Mouse (Mus musculus): Measurements from ENCODE around the gene Dok4. TPM values are rescaled to one million over a fixed set of nuclear protein-coding genes. Genes with fewer than 3 reads are reported as not detected.

Dok4 gene
- total RNA-seq, 2 experiments from 2014 or later = 24.1 to 26.4 TPM

DNA sequence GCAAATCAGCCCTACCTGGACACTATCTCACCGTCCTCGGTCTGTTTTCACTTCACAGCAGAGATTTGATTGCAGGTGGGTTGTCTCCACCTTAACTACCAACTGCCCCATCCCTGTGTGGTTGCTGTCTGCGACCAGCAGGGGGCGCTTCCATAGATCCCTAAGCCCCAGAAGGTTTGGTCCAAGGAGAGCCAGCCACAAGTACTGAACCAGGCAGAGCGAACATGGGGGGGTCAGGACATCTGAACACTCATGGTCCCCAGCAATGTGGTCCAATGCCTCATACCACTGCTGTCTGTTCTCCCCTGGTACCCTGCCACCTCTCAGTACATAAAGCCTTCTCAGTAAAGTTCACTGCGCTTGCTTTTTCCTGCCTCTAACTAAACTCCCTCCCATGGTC is 1.8 kb downstream of the Dok4 start:
- no peak overlapping the region for H3K4me3 ChIP-seq
- peak; percentile 97 for TF ChIP-seq CTCF (conservative IDR thresholded peaks at IDR 0.05)
- DNase-seq (ENCODE audit: low spot score in 2 of 2) = peak in 1 of 2 experiments; percentile 73
- no peak overlapping the region for H3K27ac ChIP-seq

- no peak for DNase-seq (ENCODE audit: low spot score in 2 of 2)
- TF ChIP-seq CTCF (conservative IDR thresholded peaks at IDR 0.05) = no peak
- Histone ChIP-seq H3K4me3 (no peak overlapping the region), H3K27ac (no peak overlapping the region)
Observed at GRCm38 (mm10) chr8:94872576-94872975, 3.6 kb downstream of the Dok4 start.

GRCm38 (mm10) chr8:94872156-94872555 is 4.0 kb downstream of the Dok4 start:
- DNase-seq (ENCODE audit: low spot score in 2 of 2) = no peak
- Histone ChIP-seq H3K4me3 (no peak overlapping the region), H3K27ac (no peak overlapping the region)
- no peak for TF ChIP-seq CTCF (conservative IDR thresholded peaks at IDR 0.05)

DNA sequence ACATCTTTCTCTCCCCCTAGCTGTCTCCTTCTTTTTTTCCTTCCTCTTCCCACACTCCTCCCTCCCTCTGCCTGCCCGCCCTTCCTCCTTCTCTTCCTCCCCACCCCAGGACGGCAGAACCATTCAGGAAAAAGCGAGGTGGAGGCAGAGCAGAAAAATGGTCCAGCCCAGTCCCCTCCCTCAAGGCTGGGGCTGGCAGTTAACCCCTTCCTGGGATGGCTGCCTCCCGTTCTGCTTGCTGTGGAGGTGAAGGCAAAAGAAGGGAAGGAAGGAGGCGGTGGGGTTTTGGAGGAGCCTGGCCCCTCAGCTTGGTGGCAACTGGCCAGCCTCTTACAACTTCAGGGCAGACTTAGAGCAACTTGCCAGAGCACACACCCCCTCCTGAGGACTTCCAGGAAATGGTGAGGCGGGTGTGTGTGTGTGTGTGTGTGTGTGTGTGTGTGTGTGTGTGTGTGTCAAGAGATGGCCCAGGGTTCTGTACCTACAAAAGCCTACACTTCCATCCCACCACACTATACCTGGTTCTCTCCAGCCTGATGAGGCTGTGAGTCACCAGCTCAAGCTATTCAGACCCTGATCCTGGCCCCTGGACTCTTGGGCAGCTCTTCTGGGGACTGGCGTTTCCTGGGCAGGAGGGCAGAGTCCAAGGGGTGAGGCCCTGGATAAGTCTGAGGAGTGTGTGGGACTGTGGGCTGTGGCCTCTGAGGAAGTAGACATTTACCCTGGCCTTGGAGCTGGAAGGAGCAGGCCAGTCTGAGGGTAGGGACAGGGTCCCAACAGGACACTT is 4.8 kb downstream of the Dok4 start:
- TF ChIP-seq CTCF (conservative IDR thresholded peaks at IDR 0.05) = no peak
- Histone ChIP-seq H3K27ac (peak overlapping the region; percentile 93), H3K4me3 (peak overlapping the region; percentile 80)
- peak; percentile 77 to 90 for DNase-seq (ENCODE audit: low spot score in 2 of 2)

DNA sequence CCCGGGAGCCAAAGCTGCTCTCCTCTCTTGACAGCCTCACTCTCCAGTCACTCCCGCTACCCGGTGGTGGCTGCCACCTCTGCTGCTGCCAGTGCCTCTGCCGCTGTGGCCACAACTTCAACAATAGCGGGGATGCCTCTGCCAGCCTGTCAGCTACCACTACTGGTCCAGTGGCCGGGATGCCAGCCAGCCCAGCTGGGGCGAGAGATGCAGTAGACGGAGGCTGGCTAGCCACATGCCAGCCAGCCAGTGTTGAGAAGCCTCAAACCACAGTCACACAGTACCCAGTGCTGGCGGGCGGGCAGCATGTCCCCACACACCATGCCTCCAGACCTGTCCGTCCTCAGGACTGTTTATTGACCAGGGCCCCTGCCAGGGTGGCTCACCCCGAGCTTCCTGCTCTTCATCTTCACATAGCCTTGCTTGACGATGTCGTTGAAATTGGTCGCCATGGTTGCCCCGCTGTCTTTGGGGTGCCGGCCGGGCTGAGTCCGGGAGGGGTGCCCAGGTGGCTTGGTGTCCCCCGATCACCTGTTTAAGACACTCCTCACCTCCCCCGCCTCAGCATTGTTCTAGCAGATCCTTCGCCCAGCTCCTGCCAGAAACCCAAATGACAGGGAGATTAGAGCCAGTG is 5.5 kb downstream of the Dok4 start:
- DNase-seq (ENCODE audit: low spot score in 2 of 2) = peak; percentile 61 to 62
- TF ChIP-seq CTCF (conservative IDR thresholded peaks at IDR 0.05) = no peak
- Histone ChIP-seq H3K27ac (peak overlapping the region; percentile 93), H3K4me3 (peak overlapping the region; percentile 80)

GRCm38 (mm10) chr8:94870003-94870402 is 6.1 kb downstream of the Dok4 start:
- H3K4me3 ChIP-seq = peak overlapping the region; percentile 80
- no peak for DNase-seq (ENCODE audit: low spot score in 2 of 2)
- TF ChIP-seq CTCF (conservative IDR thresholded peaks at IDR 0.05) = no peak
- peak overlapping the region; percentile 93; the same call in 1 of the 2 replicates for H3K27ac ChIP-seq

DNA sequence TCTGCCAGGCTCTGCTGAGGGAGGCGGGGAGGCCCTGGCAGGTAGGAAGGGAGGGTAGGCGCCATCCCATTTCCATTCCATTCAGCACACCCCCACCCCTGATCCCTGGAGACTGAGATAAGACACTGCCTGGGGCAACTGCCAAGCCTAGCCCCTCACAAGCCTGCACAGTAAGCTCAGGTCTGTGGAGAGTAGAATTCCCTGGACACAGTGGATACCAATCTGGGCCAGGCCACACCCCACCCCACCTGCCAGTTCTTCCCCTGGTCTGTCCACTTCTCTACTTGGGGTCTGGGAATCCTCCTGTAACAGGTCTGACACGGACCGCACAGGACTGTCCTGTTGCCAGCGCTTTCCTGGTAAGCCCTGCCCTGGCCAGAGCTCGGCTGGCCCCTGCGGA is 7.0 kb downstream of the Dok4 start:
- peak overlapping the region; percentile 80 for H3K4me3 ChIP-seq
- H3K27ac ChIP-seq = 0 out of 2 replicates have a peak overlapping the region, but pooled peaks have one; percentile 18
- DNase-seq (ENCODE audit: low spot score in 2 of 2) = no peak
- TF ChIP-seq CTCF (conservative IDR thresholded peaks at IDR 0.05) = no peak

DNA sequence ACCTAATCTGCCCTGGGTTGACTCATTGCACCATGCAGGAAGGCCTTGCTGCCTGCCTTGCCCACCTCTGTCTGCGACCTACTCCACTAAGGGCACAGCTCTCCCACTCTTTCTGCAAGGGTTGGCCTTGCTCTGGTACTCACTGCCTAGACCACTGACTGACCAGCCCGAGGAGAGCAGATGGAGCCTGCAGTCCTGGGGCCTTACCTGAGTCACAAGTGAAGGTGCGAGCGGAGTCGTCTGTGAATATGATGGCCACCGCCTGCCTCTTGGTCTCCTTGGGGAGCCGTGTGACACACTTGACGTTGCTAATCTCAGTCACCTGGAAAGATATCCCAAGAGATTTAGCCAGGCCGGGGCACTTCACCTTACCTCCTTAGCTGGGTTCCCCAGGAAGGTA is 9.2 kb downstream of the Dok4 start:
- Histone ChIP-seq H3K4me3 (no peak overlapping the region), H3K27ac (no peak overlapping the region)
- DNase-seq (ENCODE audit: low spot score in 2 of 2) = no peak
- TF ChIP-seq CTCF (conservative IDR thresholded peaks at IDR 0.05) = no peak

DNA sequence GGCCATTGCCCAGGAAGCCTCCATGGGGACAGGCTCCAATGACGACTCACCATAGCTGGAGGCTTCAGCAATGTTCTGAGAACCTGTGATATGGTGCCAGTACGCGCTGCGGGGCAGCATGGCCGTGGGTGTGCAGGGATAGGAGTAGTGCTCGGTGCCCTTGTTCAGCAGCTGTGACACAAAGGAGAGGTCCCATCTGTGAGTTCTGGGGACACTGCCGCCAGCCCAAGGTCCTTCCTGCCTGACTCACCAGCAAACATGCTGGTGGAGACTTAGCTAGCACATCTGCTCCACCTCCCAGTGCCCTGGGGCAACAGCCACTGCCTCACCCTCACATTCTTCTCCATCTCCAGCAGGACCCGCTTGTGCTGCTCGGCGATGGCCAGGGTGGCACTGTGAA is 10.8 kb downstream of the Dok4 start:
- peak overlapping the region; percentile 39 for H3K27ac ChIP-seq
- peak in 1 of 2 experiments; percentile 52 for DNase-seq (ENCODE audit: low spot score in 2 of 2)
- no peak for TF ChIP-seq CTCF (conservative IDR thresholded peaks at IDR 0.05)
- no peak overlapping the region for H3K4me3 ChIP-seq

- Histone ChIP-seq H3K4me3 (no peak overlapping the region), H3K27ac (no peak overlapping the region)
- DNase-seq (ENCODE audit: low spot score in 2 of 2) = no peak
- TF ChIP-seq CTCF (conservative IDR thresholded peaks at IDR 0.05) = peak; percentile 40
Observed at GRCm38 (mm10) chr8:94863897-94864673, 12.0 kb downstream of the Dok4 start.

GRCm38 (mm10) chr8:94862487-94863220 is 13.5 kb downstream of the Dok4 start:
- no peak overlapping the region for H3K4me3 ChIP-seq
- no peak for TF ChIP-seq CTCF (conservative IDR thresholded peaks at IDR 0.05)
- no peak overlapping the region for H3K27ac ChIP-seq
- DNase-seq (ENCODE audit: low spot score in 2 of 2) = no peak

- Histone ChIP-seq H3K4me3 (no peak overlapping the region), H3K27ac (no peak overlapping the region)
- peak; percentile 93 for TF ChIP-seq CTCF (conservative IDR thresholded peaks at IDR 0.05)
- peak in 1 of 2 experiments; percentile 64 for DNase-seq (ENCODE audit: low spot score in 2 of 2)
Observed at GRCm38 (mm10) chr8:94861352-94861910, 14.7 kb downstream of the Dok4 start.
